Mouse (Mus musculus) R1 (cell line): ENCODE data around the gene Gm10959.

Source experiments
- DNase-seq: peaks from one replicate; pipeline ENCODE4 v3.0.0-alpha.2; 2018; ENCODE audit warnings: low read depth, low spot score

Gene Gm10959

DNA sequence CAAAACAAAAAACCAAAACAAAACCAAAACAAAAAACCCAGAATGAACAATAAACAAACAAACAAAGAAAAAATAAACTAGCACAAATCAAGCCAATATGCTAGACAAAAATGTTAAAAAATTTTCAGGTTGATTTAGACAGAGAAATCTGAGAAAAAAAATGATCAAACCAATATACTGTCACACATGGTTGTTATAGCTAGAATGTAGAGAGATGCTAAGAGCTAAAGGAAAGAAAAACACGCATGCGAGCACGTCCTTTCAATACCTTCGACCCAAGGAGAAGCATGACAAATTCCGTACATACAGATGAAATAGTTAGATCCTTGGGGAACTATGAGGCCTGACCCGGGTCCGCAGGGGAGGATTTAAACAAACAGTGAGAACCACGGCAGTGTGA lies at the start of gene Gm10959:
Gm10959 (minus strand) TSS at position 101 of the 400 bp plus-strand sequence.
- no peak for DNase-seq

DNA sequence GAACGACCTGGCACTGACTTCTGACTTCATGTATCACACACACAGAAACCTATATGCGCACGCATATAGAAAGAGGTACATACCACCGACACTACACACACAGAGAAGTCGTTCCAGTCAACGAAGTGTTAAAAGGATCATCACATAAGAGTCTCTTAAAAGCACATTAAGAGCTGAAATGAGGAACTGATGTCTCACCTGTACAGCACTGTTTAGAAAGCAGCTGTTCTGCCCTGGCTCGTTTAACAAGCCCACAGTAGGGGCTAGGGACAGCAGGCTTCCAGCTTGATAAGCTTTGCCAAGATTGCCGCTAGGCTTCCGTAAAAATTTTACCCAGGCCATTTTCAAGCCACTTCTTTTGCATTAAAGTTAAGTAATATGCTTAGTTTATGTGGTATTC lies 49.2 kb upstream of the Gm10959 start:
- no peak for DNase-seq

DNA sequence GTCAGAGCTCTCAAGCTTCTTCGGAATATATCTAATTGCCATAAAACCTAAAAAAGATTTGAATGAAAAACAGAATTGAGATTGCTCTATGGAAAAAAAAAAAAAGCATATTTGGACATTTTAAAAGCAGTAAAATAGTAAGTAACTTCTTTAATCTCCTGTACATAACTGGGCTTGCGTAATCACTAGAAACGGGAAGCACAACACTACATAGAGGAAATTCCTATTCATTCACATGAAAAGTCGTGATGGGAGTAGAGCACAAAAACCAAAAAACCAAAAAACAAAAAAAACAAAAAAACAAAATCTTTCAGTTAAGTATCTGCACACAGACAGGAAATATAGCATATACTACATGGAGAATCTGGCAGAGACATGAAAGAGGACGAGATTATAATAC lies 45.1 kb upstream of the Gm10959 start:
- DNase-seq = no peak

DNA sequence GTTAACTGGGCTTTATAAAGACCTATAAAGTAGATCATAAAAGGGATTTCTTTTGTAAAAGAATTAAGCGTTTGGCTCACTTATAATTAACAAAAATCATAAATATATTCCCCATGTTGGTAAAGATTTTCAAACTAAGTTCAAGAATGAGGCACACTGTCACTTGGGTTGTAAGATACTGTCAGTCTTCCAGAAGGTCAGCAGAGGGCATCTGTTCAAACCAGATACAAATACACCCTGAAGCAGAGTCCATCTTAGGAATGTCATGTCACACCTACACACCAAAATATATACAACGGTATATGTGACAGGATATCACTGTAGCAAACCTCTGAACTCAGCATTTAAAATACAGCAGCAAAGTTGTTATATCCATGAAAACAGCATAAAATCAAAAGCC lies 31.0 kb upstream of the Gm10959 start:
- DNase-seq = no peak

DNA sequence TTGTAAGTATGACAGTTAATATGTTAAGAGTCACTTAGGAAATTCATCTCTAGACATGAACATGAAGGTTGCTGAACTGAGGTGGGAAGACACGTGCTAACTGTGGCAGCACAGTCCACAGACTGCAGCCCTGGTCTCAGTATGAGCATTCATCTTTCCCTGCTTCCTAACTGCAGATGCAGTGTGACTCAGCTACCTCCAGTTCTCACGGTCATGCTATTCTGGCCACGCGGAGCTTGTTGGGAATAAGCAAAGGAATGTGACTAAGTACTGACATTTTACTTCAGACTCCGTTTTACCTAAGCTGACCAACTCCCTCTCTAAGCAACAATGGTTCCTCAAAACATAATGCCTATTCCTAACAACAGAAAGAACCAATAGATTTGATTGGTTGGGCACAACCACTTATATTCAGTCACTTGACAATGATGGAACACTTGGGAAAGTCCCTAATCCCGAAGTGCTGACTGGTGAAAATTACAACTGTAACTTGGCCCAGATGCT lies 24.3 kb upstream of the Gm10959 start:
- no peak for DNase-seq

DNA sequence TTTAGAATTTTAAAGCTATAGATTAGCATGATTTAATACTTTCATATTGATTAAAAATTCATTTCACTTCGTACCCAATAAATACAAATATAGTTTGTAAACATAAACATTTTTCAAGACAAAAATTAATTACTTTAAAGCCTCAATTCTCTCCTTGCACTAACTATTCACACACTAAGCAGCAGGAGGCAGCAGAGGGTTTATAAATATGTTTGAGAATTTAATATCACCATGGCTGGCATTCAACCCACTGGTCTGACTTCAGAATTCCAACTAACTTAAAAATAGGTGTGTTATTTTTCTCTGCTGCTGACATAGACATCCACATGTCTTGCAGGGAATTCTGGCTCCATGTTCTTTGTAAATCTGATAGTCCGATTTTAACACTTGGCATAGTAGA lies 20.1 kb upstream of the Gm10959 start:
- DNase-seq = no peak

DNA sequence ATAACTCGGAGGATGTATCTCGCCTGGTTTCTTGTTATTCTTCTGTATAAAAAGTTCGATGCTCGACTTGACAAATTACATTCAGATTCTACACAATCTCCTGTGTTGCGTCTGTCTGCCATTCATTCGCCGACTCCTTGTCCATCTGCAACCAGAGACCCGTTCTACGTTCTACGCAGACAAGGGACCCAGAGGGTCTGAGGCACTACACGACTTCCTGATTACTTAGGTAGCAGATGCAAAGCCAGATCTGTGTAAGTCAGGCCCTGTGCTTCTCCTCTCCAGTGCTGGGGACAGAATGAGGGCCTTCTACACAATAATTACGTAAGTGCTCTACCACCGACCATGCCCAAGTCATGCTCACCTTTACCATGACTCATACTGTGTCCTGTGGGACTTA lies 18.0 kb upstream of the Gm10959 start:
- peak; percentile 64 for DNase-seq

DNA sequence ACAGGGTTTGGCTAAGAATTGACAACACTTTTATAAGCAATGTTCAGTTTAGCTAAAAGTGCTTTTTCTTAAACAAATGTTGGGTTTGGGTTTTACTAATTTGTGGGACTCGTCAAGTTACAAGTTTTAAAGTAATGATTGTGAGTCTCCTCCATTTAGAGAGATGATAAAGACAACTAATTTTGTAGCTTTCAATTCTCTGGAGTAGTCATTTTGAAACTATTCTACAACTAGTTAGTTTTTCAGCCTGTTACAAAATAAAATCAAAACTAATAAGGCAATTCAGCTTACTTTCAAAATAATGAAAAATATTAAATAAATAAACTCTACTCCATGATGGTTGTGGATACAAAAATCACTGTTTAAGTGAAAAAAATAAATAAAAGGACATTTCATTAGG lies 13.3 kb upstream of the Gm10959 start:
- DNase-seq = no peak

DNA sequence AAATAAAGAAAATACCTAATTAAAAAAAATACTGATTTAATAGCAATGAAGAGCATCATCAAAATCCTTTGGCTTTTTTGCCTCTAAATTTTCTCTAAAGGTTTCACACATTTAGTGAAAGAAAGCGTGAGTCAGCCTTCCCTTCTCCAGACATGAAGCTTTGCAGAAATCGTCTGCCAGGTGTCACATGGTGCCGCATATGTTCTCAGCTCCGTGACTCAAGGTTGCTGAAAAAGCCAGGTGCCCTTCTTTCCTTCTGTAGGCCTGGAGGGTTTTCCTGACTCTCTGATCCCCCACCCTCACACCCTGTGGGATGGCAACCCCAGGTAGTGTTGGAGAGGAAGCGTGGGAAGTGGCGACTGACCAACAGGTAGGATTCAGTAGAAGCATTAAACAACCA lies 10.6 kb upstream of the Gm10959 start:
- DNase-seq = no peak

DNA sequence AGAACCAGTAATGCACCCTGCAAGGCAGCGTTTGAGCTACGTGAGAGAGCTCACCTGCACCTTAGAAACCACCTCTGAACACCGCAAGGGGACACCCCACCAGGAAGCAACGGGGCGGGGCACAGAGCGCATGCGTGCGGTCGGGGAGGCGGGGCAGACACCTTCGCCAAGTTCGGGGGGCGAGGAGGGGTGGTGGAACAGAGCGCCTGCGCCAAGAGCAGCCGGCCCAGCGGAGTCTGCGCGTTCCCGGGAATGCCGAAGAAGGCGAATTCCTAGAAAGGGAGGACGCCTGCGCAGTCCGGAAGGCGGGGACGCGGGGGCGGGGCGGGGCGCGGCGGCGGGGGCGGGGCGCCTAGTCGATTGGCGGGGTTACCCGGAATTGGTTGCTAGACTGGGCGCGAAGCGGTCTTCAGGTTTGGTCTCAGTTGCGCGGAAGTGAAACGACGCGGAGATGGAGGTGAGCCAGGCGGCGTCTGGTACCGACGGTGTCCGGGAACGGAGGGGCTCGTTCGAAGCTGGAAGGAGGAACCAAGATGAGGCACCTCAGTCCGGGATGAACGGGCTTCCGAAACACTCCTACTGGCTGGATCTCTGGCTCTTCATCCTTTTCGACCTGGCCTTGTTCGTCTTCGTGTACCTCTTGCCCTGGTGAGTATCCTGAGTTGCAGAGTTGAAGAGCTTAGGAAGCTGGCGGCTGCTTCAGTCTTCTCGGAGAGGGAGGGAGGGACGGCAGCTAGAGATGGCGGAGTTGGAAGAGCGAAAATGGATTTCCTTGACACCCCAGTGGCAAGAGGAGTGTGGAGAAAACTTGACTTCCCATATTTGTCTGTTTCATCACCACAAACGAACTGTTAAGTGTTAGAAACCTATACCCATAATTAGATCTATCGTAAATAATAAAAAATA lies 5.1 kb upstream of the Gm10959 start, which contains the start of gene 1810037I17Rik:
1810037I17Rik (plus strand) TSS at position 195 of the 906 bp plus-strand sequence.
- DNase-seq = peak; percentile 96

DNA sequence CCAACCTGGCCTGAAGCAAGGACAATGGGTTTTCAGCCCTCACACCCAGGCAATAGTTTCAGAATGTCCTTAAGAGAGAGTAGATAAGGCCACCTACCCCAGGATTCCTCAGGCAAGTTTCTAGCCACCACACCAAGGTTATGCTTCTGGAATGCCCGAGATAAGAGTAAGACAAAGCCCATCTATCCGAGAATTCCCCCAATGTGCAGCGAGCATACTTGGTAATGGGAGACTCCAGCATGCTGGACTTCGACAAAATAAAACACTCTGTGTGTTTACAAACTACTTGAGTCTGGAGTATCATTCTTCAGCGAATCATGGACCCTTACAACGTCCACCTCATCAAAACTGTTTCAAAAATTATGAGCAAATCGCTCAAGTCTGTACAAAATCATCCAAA lies 4.0 kb upstream of the Gm10959 start:
- DNase-seq = no peak

DNA sequence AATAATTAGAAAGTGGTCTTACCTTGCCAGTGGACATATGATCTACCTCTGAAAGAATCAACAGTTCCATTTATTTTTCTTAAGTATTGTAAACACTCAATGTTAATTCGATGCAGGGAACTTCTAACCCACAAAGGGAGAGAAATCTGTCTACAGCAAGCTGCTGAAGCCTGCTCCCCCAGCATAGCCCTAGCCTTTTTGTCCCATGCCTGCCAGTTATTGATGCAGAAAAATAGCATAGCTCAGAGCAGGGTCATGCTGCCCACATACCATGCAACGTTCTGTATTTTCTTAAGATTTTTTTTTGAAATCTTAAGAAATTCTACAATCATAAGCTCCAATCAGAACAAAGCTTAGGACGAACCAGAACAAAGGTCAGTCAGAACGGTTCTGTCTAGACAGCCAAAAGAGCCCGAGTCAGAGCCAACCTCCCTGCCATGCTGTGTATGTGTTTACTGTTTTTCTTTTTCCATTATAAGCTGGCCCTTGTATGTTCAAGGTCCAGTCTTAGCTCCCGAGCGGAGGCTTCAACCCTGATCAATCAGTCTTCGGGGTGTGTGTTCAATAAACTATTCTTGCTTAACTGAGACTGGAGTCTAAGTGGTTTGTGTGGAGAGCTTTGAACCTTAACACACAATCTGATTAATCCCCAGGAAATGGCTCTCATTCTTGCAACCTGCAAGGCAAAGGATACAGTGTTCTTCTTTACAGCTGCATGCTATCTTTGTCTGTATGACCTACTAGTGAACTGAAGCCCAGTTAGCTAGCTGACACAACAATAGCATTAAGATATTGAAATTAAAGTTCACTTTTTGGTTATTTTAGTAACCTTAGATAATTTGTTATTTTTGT lies 2.7 kb upstream of the Gm10959 start:
- DNase-seq = no peak

DNA sequence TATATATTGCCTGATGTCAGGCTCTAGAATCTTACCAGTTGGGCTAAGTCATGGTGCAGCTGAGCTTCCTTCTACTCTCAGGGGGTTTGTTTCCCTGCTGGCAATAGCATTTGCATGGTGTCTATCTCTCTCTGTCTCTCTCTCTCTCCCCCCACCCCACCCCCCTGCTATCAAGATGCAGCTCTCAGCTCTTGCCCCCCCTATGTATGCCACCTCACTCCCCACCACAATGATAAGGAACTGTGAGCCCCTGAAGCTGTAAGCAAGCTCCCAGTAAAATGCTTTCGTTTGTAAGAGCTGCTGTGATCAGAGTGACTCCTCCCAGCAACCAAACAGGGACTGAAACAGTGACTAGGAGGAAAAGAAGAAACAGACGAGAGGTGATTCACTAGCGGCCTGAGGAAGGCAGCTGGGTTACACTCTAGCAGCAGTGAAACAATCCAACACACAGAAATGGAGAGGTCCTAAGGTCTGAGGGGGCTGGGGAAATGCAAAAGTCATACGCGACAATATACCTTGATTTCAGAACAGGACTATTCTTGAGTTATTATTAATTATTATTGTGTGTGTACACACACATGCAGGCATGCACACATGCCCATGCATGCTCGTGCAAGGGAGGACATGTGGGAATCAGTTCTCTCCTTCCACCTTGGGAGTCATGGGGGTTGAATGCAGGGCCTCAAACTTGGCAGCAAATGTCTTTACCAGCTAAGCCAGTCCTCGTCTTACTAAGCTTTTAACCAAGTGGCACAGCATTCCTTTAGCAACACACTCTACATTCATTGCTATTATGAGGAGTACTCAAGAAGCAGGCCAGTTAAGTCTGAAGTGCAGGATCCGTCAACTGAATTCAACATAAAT lies 1.6 kb upstream of the Gm10959 start:
- no peak for DNase-seq

DNA sequence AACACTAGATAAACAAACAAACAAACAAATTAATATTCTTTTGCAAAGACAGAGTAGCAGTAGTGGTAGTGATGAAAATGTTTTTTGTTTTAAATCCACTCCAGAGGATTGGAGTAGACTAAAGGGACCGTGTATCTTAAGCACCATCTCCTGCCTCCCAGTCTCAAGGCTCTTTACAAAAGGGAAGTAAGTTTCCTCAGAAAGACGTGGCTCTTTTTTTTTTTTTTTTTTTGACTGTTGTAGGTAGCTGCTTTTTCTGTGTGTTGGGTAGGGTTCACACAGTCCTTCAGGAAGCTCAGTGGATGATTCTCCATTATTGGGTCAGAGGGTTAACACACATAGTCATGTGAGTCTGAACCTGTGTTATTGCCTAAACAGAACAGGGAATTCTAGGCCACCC lies 488 bp downstream of the Gm10959 start:
- no peak for DNase-seq

DNA sequence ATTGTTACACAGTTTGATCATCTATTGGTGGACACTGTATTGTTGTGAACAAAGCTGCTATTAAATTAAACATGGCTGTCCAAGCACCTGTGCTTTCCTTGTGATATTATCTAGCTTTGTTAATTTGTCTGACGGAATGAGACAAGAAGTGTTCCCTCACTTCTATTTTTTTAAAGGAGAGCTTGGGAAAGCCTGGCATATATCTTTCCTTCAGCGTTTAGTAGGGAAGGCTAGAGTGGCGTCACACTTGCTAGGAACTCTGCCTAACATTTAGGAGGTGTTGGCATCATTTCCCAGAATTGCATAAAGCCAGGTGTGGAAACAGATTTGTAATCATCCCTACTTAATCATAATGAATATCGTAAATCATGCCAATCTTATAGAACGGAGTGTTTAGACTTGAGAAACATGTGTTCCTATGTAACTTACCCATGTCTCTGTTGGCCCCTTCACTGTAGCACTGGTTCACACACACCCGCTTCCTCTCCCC lies 2.9 kb downstream of the Gm10959 start:
- no peak for DNase-seq

DNA sequence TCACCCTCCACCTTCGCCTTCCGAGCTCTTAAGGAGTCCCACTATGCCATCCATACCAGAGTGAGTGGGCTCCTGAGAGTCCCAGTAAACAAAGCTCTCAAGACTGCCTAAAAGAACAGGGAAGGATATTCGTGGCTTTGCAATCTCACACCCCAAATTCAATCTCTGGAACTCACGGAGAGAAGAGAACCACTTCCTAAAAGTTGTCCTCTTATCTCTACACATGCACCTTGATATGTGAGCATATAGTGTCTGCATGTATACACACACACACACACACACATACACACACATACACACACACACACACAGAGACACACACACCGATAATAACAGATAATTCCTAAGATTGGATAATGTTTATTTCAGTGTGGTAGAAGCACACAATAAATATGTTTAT lies 3.7 kb downstream of the Gm10959 start:
- DNase-seq = no peak

DNA sequence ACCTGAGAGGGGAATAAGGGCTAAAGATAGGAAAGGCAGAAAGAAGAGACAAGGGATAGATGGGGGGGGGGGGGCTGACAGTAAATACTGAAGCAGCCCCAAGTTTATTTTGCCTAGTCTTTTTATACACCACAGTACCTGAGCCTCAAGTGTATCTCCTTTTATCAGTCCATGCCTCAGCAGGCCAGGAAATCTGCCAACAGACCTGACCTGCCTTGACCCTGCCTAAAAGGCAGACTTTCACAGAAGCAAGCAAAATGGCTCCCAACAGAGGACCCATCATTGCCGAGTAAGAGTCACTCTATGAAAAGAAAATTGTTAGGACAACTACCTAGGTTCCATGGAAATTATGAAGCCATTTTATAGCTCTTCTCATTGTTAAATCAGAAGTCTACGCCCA lies 11.3 kb downstream of the Gm10959 start:
- no peak for DNase-seq

DNA sequence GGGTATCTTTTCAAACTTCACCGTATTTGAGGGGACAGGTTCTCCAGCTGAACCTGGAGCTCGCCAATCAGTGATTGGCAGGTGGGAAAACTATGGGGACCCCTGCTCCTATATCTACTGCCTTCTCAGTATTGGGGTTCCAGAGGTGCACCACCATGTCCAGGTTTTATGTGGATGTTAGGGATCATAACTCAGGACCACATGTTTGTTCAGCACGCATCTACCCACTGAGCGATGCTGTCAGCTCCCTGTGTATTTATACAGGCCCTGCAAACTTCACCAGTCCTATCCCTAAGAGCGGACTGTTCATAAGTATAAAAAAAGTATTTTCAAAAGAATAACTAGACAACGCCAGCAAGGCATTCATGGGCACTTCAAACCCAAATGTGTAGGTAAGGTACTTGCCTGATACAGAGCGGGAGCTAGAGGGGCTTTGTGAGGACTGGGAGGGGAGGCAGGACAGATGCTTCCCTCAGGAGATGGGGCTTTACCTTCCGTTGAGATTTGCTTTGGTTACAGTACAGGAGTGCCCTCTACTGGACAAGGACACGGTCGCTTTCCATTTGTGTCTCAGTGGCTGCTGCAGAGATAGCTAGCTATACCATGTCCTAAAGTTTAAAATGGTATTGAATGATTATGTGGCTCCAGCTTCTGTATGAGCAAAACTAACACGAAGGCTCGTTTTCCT lies 15.3 kb downstream of the Gm10959 start:
- DNase-seq = peak; percentile 64

DNA sequence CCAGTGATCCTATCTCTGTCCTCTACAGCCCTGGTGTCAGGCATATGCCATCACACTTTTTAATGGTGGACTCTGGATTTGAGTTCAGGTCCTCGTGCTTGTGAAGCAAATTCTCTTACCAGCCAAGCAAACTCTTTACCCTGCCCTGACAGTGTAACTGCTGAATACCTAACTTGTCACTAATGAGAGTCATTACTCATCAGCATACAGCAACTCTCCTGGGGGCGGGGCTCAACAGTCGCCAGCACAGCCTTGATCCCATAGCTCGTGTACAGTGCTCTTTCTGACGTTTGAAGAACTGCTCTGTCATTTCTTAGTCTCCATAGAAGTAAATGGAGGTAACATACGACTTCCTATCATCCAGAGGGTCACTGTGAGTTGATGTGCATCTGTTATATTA lies 20.9 kb downstream of the Gm10959 start:
- DNase-seq = no peak

DNA sequence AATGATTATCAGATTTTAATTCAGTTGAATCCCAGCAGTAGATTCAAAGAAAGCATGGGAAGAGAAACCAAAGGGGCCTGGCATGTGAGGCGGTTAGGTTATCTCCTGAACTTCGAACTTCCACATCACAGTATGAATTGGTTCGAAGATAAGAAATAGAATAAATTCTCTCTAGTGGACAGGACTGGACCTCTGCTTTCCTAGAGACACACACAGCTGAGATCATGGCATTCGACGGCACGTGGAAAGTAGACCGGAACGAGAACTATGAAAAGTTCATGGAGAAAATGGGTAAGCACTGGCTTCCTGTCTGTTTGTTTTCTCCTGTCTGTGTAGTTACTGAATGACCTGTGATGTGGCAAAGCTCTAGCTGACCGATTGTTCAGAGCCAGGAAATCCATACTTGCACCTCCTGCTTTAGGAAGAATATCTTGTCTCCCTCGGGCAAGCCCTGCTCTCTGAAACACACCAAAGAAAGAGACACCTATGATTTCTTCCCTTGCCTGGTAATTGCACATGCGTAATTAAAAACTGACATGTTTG lies 23.9 kb downstream of the Gm10959 start:
- DNase-seq = no peak
